Mouse (Mus musculus): ENCODE data around the gene Vps52.
A peak's percentile ranks its signal among the peaks of the same experiment; 100 is the strongest.
"Not testable (repeated sequence)": the region's sequence is repeated elsewhere in the genome, so short reads cannot be mapped to it uniquely, and the experiment has no call there.

Gene Vps52

DNA sequence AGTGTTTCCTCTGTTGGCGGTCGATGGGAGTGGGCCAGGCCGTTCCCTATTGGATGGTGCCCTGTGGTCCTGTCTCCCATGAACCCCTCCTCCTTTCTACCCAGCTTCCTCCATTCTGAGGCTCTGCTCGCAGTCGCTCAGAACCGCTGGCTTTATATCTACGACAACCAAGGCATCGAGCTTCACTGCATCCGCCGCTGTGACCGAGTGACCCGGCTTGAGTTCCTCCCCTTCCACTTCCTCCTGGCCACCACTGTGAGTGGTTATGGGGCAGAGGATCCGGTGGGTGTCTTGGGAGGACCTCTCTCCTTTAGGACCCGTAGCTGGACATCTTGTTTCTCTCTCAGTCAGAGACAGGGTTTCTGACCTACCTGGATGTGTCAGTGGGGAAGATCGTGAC, 12.2 kb upstream of the Vps52 start:
- DNase-seq = no peak

DNA sequence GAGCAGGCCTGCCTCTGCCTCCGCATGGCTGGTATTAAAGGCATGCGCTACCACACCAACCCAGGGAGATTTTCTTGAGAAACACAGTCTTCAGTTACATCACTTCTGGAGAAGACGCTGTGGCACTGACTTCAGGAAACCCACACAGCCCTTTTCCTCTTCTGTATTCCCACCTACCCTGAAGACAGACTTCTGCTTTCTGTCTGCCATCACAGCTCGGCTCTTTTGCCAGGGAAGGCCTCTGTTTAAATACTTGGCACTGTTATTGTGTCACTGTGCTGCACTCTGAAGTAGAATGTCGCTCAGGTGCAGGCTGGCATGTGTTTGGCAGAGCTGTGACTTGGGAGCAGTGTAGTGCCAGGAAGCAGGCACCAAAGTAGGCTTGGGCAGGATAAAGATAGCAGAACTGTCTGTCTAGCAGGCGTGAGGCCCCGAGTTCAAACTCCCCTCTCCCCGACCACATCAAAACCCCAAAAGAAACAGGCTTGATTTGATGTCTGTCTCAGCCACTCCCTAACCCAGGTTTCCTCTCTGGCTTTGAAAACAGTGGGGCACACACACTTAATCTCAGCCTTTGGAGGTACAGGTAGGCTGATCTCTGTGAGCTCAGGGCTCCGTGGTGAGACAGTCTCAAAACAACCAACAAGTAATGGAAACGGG, 8.1 kb upstream of the Vps52 start:
- no peak for DNase-seq

DNA sequence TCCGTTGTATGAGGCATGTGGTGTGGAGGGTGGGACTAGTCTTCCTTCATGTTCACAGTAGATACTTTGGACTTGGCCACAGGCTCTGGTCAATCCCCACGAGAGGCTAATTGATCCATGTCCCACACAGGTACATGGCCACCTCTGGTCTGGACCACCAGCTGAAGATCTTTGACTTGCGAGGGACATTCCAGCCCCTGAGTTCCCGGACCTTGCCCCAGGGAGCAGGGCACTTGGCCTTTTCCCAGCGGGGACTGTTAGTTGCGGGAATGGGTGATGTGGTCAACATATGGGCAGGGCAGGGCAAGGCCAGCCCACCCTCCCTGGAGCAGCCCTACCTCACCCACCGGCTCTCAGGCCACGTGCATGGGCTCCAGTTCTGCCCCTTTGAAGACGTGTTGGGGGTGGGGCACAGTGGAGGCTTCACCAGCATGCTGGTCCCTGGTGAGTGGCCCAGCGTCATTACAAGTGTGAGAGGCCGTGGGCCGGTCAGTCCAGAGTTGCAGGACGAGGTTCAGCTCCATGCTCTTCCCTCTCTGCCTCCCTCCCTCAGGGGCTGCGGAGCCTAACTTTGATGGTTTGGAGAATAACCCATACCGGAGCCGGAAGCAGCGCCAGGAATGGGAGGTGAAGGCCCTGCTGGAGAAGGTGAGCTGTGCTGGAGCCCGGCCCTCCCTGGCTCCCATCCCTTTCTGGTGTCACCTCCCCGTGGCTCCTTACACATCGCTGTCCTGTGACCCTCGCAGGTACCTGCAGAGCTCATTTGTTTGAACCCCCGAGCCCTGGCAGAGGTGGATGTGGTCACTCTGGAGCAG, 7.3 kb upstream of the Vps52 start:
- DNase-seq = no peak

DNA sequence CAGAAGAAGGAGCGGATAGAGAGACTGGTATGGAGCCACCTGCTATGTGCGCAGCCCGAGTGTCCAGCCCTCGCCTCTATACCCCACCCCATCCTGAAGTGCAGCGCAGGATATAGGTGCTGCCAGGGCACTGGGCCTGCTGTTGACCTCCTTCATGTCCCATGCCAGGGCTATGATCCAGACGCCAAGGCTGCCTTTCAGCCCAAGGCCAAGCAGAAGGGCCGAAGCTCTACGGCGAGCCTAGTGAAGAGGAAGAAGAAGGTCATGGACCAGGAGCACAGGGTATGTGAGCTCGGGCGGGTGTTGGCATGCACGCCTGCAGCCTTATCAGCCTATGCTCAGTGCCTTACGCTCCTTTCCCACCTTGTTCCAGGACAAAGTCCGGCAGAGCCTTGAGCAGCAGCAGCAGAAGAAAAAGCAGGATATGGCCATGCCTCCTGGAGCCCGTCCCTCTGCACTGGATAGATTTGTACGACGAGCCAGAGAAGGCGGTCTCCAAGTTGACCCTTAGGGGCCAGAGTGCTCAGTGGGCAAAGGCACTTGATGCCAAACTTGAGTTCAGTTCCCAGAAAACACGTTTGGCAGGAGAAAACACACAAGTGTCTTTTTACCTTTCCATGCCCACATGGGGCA, 6.6 kb upstream of the Vps52 start:
- no peak for DNase-seq

DNA sequence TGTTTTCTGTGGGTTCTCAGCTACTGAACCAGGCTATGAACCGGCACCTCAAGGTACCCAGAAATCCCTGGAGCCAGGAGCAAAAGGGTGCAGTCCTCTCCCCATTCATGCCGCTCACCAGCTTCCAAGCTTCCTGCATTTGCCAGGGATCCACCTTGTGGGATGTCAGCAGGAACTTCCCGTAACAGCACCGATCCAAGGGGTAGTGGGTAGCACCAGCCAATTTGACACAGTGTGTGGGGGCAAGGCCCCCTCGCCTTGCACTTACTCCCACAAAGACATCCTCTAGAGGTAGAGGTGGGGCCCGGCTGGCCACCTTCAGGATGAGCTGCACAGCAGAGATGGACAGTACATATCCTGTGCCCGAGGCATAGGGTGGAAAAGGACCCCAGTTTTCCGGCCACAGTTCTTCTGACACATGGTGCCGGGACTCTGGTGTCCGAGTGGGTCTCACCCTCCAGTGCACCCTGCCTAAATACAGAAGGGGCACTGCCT, 5.4 kb upstream of the Vps52 start:
- DNase-seq = no peak

DNA sequence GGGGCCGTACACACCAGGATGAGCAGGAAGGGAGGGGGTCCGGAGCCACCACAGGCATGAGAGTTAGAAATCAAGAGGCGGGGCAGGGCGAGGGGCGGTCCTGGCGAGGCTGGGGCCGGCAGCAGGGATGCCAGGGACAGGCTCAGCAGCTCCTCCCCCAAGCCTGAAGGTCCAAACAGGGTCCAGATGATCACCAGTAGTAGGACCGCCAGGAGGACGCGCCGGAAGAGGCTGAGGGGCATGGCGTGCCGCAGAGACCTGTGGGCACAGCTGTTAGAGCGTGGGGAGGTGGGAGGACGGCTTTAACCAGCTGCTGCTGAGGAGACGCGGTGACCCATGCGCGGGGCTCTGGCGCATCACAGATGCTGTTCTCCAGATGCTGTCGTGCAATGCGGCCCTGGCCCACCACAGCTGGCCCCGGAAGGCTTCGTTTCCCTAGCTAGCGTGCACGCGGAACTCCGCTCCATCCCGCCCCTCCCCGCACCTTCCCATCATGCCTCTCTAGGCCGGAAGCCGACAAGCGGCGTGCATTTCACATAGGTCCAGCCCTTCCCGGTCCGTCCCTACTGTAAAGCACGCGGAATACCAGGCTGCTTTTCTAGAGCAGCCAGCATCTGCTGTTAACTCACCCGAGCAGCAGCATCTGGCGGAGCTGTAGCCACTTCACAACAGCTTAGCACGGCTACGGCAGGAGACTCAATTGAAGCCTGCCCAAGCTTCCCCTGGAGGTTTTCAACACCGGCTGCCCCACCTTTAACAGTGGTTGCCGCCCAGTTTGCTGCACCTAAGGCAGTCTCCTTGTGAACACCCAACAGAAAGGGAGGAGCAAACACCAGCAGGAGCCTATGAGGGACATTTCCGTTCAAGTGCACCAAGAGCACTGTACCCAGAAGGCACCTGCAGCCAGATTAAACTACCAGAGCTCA, 4.3 kb upstream of the Vps52 start, which contains the start of gene B3galt4:
Gene B3galt4, minus strand, starts transcription at position 468 of the 926 bp plus-strand sequence.
- DNase-seq = peak; percentile 79

DNA sequence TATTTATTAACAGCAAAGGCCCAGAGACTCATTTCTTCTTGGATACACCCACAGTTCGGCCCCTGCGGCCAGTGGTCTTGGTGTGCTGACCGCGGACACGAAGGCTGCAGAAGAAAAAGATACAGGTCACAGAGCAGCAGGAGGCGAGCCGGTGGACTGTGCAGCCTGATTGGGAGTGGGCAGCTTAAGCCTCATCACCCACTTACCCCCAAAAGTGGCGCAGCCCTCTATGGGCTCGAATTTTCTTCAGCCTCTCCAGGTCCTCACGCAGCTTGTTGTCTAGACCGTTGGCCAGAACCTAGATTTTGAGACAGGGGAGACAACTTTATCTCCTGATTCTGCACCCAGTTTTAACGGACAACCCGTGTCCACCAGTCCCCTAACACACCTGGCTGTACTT, 3.6 kb upstream of the Vps52 start:
- not testable (repeated sequence) for DNase-seq

DNA sequence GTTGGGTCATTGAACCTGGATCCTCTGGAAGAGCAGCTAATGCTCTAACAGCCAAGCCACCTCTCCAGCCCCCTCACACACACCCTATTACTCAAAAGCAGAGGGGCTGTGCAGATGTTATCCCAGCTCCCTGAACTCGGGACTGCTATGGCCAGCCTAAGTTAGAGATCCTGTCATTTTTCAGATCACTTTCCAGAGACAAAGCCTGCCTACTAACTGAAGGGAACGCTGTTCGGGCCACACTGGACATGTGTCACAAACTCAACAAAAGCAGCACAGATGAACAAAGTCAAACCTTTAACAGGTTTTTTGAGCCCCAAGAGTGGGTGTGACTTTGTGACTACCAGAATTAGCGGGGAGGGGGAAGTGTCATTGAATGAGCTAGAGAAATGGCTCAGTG, 2.7 kb upstream of the Vps52 start:
- DNase-seq = no peak

DNA sequence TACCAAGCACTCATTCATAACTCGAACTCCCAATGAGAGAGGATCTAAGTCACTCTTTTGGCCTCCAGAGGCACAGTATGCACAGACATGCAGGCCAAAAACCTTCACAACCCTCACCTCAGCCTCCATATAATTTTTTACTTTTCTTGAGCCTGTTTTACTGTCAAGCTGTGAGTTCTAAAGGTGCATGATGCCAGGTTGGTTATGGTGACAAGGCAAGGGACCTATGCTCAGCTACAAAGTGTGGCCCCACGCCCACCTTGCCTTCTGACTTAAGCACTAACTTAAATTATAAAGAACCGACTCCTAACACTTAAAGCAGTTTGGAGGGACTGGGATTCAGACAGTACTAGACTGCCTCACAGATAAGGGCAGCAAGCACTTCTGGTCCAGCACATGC, 2.3 kb upstream of the Vps52 start:
- DNase-seq = no peak

DNA sequence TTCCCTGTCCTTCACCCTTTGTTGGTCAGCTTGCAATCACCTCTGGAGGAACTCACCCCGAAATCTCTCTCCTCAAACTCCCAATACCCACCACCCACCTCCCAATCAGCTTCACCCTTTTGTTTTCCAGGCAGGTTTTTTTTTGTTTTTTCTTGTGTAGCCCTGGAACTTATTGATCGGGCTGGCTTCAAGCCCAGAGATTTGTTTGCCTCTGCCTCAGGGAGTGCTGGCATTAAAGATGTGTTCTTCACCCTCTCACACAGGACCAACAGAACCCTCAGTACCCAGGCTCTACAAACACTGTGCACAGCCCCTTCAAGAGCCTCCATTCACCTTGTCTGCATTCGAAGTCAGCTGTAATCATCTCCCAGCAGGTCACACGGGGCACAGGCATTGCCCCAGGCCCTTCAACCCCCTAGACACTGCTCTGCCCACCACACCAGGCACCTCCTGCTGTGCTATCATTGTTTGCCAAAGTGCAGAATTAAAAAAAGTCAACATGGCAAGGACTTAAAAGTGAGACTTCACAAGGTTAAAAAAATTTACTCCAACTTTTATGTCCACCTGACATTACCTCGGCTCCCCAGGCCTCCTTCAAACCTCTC, 1.5 kb upstream of the Vps52 start:
- DNase-seq = no peak

DNA sequence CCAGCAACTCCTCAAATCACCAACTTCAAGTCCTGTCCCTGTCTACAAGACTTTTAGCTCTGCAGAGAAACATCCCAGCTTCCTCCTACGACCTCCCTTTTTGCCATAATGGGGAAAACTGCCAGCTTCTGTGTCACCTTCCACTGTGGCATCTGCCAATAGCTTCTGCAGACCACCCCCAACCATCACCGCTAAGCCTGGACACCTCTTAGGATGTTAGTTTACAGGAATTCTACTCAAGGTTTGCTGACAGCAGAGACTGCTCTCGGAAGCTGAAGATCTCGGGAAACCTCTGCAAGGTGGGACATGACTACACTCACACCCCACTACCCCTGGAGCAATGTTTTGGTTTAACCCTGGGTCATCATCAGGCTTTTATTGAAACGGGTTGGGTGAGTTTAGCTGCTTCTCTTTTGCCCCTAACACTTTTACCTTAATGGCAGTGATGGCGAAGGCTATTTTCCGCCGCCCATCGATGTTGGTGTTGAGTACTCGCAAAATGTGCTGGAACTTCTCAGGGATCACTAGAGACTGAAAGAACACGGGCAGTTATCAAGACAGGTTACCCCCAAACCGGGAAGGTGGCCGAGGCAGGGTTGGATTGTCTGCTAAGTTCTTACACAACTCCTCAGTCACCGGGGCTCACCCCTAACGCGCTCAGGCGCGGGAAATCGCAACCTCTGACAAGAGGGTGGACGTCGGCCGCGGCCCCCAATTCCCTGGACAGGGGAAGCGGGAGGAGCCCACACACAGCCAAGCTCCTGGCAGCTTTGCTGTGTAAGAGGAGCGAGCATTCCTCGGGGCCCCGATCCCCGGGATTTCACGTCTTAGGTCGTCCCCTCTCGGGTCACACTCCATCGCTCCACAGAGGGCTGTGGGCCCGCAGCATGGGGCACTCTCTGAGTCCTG, 712 bp upstream of the Vps52 start:
- no peak for DNase-seq

DNA sequence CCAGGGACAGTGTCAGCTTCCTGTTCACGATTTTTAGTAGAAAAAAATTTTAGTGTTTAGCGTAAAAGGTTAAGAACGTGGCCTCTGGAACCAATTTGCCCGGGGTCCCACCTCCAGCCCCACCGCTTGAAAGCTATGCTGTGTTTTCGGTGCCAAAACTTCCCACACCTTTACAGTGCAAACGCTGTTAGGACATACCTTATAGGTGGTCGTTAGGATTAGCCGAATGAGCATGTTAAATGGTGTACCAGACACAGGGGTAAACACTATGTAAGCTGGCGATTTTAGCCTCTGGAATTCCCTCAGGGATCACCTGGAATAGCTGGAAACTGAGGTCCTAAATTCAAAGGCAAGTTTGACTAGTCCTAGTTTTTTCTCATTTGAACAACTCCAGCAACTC, 724 bp downstream of the Vps52 start:
- no peak for DNase-seq

DNA sequence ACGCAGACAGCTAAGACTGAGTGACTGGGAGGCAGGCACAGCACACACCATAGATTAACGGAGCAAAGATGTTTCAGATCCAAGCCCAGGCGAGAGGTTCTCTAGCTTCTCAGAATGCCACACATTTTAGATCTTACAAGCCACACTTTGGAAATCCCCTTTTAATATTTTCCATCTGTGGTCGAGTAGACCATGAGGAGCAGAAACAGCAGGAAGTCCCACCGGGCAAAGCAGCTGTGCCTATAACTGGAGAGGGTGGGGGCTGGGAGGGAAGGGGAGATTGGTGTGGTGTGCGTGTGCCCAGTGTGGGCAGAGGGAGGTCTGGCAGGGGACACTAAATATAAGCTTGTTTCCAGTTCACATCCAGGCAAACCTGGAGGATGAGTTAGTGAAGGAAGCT, 1.9 kb downstream of the Vps52 start:
- DNase-seq = no peak

DNA sequence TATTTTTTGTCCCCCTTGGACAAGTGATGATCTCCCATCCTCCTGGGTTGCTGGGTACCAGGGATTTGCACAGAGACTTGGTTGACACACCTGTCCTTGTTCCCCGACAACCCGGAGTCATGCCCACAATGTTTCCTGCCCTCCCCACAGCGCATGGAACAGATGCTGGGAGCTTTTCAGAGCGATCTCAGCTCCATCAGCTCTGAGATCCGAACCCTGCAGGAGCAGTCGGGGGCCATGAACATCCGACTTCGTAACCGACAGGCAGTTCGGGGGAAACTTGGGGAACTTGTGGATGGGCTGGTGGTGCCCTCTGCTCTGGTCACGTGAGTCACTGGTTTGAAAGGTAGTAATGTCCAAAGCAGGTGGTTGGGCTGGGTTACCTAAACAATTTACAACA, 2.8 kb downstream of the Vps52 start:
- no peak for DNase-seq

DNA sequence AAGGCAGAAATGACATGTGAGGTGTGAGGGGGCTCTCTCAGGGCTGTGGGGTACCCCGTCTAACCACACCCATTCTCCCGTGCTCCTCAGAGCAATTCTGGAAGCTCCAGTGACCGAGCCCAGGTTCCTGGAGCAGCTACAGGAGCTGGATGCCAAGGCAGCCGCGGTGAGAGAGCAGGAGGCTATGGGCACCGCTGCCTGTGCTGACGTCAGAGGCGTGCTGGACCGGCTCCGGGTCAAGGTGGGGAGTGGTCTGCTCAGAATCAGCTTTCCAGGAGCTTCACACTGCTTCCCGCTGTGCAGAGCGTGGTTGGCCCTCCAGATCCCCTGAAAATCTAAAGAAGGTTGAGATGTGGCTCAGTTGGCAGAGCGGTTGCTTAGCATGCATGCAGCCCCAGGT, 3.5 kb downstream of the Vps52 start:
- DNase-seq = no peak

DNA sequence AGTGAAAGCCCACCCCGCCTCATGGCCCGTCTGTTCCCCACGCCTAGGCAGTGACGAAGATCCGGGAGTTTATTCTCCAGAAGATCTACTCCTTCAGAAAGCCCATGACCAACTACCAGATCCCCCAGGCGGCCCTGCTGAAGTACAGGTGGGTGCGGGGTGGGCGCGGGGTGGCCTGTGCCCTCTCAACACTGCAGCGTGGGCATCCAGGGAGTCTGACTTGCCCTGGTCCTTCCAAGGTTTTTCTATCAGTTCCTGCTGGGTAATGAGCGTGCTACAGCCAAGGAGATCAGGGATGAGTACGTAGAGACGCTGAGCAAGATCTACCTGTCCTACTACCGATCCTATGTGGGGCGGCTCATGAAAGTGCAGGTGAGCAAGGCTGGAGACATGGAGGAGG, 4.3 kb downstream of the Vps52 start:
- no peak for DNase-seq

DNA sequence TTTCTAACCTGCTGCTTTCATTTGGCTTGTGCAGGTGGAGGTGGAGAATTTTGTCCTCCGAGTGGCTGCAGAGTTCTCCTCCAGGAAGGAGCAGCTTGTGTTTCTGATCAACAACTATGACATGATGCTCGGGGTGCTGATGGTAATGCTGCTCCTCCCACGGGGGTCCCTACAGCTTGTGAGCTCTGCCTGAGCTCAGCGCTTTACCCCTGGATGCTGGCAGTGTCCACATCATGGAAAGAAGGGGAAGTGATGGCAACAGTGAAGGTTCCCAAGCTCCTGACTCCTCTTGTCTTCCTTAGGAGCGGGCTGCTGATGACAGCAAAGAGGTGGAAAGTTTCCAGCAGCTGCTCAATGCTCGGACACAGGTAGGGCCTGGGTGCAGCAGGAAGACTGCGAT, 7.3 kb downstream of the Vps52 start:
- DNase-seq = no peak

DNA sequence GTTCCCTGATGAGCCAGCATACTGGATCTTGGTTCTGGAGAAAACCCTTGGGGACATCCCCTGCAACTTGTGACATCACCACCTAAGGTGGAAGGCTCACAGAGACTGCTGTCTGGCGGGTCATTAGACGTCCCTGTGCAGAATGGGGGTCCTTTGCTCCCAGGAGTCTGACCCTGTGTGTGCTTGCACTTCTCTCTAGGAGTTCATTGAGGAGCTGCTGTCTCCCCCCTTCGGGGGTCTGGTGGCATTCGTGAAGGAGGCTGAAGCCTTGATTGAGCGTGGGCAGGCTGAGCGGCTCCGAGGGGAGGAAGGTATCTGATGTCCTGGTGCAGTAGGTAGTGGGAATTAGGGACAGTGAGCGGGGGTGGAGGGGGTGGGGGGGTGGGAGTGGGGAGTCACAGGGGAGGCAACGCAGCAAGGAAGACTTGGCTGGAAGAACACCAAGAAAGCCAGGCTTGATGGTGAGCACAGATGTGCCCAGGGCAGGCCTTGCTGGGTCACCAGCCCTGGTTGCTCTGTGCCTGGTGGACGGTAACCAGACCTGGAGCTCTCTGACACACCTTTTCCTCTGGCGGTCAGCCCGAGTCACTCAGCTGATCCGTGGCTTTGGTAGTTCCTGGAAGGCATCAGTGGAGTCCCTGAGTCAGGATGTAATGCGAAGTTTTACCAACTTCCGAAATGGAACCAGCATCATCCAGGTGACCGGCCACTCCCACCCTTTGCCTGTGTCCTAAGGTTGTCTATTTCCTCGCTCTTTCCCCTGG, 9.7 kb downstream of the Vps52 start:
- no peak for DNase-seq

DNA sequence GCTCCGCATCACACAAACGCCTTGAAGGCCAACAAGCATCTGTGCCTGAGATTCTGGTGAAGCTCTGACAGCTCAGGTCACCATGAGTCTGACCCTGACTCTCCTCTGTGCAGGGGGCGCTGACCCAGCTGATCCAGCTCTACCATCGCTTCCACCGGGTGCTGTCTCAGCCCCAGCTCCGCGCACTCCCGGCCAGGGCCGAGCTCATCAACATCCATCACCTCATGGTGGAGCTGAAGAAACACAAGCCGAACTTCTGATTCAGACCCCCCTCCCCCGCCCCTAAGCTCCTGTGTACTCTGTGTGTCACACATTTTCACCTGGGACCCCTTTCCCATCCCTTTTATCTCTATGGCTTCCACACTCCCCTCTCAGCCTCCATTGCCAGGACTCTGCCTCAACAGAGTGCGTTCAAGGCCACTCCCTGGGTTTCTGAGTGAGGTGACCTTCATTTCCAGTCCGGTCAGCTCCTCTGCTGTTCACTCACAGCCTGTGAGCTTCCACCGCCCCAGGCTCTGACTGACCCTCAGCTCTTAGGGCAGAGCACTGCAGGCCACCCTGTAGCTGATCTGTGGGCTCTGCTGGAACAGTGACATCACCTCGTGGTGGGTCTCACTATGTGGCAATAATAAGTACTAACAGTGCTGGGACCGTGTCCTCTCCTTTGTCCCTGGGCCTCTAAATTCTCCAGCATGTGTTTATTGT, 10.4 kb downstream of the Vps52 start:
- DNase-seq = no peak

DNA sequence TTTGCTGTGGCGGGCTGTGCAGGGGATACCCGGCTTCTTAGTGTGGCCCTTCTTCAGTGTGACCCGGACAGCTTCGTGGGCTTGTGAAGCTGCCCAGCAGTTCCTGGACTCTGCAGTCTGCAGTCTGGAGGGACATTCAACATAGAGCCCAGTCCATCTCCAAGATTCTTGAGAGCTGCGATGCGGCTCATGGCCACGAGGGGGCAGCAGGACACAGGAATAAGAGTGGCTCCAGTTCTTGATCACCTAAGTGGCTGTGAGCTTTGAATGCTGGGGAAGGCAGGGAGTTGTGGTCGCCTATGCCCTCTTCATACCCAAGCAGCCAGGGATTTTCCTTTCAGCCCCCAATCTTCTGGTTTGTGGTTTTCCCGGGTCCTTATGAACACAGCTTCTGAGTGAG, 12.9 kb downstream of the Vps52 start:
- peak; percentile 67 for DNase-seq
